In the genomic region with DNA sequence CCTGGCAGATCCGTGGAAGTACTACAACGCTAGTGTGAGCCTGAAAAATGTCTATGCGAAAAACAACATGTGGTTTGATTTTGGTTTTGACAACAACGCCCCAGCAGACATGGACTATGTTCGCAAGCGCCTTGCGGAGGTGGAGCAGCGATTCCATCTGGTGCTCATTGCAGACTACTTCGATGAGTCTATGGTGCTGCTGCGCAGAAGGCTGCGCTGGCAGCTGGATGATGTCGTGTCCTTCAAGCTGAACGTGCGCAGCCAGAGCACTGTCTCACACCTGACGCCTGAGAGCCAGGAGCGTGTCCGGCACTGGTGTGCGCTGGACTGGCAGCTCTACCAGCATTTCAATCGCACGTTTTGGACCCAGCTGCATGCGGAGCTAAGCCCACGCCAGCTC, we compare ENCODE assay signal across 10 mouse cellular contexts. TPM values are rescaled to one million over a fixed set of nuclear protein-coding genes. Genes with fewer than 3 reads are reported as not detected.
"Had no signal": no experiment of that assay in that cellular context is flagged by ENCODE, and none has a peak within 500 bp of the region (broad histone marks: within the 10 kb centered on the region; RNA-seq: fewer than 3 reads in every experiment).

No protein-coding gene starts in this region.

RNA-seq across cellular contexts. Expression of a gene that starts 13.3 kb away (rescaled TPM):
- polyA plus RNA-seq: midbrain, embryonic 11.5 days; midbrain, embryonic 13.5 days; midbrain, embryonic 15.5 days; midbrain, postnatal 0 days; neural tube, embryonic 12.5 days; neural tube, embryonic 14.5 days had no signal

RNA-seq across cellular contexts. Expression of a gene that starts 43.7 kb away (rescaled TPM):
- polyA plus RNA-seq: liver, postnatal 0 days; lung, adult 2 months; lung, postnatal 0 days; macrophage; midbrain, embryonic 11.5 days; midbrain, embryonic 13.5 days; midbrain, embryonic 15.5 days; neural tube, embryonic 12.5 days; neural tube, embryonic 14.5 days had no signal
